ENCODE assay signal across 14 mouse cellular contexts in genomic region chr8:77717036-77717435, GRCm38 (mm10). TPM values are rescaled to one million over a fixed set of nuclear protein-coding genes. Genes with fewer than 3 reads are reported as not detected.
DNase-seq lines count a peak whose midpoint lies in the region; ATAC-seq and TF ChIP-seq lines count a peak whose summit lies in the region.
"Had no signal": no experiment of that assay in that cellular context is flagged by ENCODE, and none has a peak within 500 bp of the region (broad histone marks: within the 10 kb centered on the region; RNA-seq: fewer than 3 reads in every experiment).

No protein-coding gene starts in this region.

- H3K4me1 ChIP-seq in kidney, embryonic 16.5 days (ENCODE audit: insufficient read depth, low read length), result peaks cover 24% of the 10 kb centered on the region; the same call in 1 of the 2 replicates
- peaks cover 91% of the 10 kb centered on the region for H3K4me1 ChIP-seq in heart, embryonic 13.5 days
- H3K4me1 ChIP-seq in hindbrain, embryonic 13.5 days (replicated peaks), result no peaks in the 10 kb centered on the region
- H3K4me1 ChIP-seq: neural tube, embryonic 13.5 days had no signal

- peak; percentile 80 for ATAC-seq in kidney, embryonic 16.5 days (ENCODE audit: low FRiP score, low TSS enrichment)
- no peak for ATAC-seq in heart, embryonic 13.5 days (ENCODE audit: extremely low read depth, insufficient number of reproducible peaks, low FRiP score, low TSS enrichment)
- no peak for ATAC-seq in hindbrain, embryonic 13.5 days (ENCODE audit: low FRiP score)

- peak; percentile 27 to 58 for DNase-seq in adrenal gland, adult (ENCODE audit: inconsistent age in 2 of 2, low spot score in 1 of 2)
- DNase-seq in adrenal gland, postnatal 4 days (ENCODE audit: low spot score in 2 of 2), result no peak
- DNase-seq in kidney, adult 9 months, result no peak
- peak; percentile 61 for DNase-seq in lung, postnatal 10 days
- DNase-seq in left cerebral cortex, adult 2 months (ENCODE audit: extremely low spot score in 1 of 2, low spot score in 2 of 2), result no peak
- DNase-seq: adrenal gland, postnatal 25 days; cerebellum, postnatal 36 days; kidney, adult 18-20 months; thymus, adult 2 months had no signal

- no peaks in the 10 kb centered on the region for H3K9me3 ChIP-seq in kidney, embryonic 16.5 days (ENCODE audit: low read length)
- H3K9me3 ChIP-seq in heart, embryonic 13.5 days, result no peaks in the 10 kb centered on the region
- no peaks in the 10 kb centered on the region for H3K9me3 ChIP-seq in hindbrain, embryonic 13.5 days
- H3K9me3 ChIP-seq: neural tube, embryonic 13.5 days had no signal

- WGBS in kidney, embryonic 16.5 days, result 34% methylated on average over 2 of the region's 2 CpGs
- 21% methylated on average over 2 of the region's 2 CpGs for WGBS in heart, embryonic 13.5 days
- 48% methylated on average over 2 of the region's 2 CpGs for WGBS in hindbrain, embryonic 13.5 days

- intact Hi-C loops in left cerebral cortex, adult 2 months (cut with DNase I), result no loop called here

- 0 out of 2 replicates have a peak overlapping the region, but pooled peaks have one; percentile 10 for H3K27ac ChIP-seq in kidney, embryonic 16.5 days (ENCODE audit: low read length)
- peak overlapping the region; percentile 77 for H3K27ac ChIP-seq in heart, embryonic 13.5 days (replicated peaks)
- no peak overlapping the region for H3K27ac ChIP-seq in left cerebral cortex, adult 2 months
- no peak overlapping the region for H3K27ac ChIP-seq in hindbrain, embryonic 13.5 days
- H3K27ac ChIP-seq: macrophage; neural tube, embryonic 13.5 days had no signal

- H3K4me2 ChIP-seq in kidney, embryonic 16.5 days (replicated peaks; ENCODE audit: low read depth, low read length), result no peak overlapping the region
- H3K4me2 ChIP-seq in heart, embryonic 13.5 days, result peak overlapping the region; percentile 39
- no peak overlapping the region for H3K4me2 ChIP-seq in hindbrain, embryonic 13.5 days
- H3K4me2 ChIP-seq: neural tube, embryonic 13.5 days had no signal

- H3K9ac ChIP-seq in kidney, embryonic 16.5 days (replicated peaks; ENCODE audit: low read length), result no peak overlapping the region
- H3K9ac ChIP-seq in heart, embryonic 13.5 days, result peak overlapping the region; percentile 45
- no peak overlapping the region for H3K9ac ChIP-seq in hindbrain, embryonic 13.5 days
- H3K9ac ChIP-seq: neural tube, embryonic 13.5 days had no signal

- H3K4me3 ChIP-seq in kidney, embryonic 16.5 days (ENCODE audit: low read length), result no peak overlapping the region
- no peak overlapping the region for H3K4me3 ChIP-seq in heart, embryonic 13.5 days
- H3K4me3 ChIP-seq in left cerebral cortex, adult 2 months, result no peak overlapping the region
- no peak overlapping the region for H3K4me3 ChIP-seq in hindbrain, embryonic 13.5 days
- H3K4me3 ChIP-seq: neural tube, embryonic 13.5 days had no signal

- no peaks in the 10 kb centered on the region for H3K27me3 ChIP-seq in kidney, embryonic 16.5 days (ENCODE audit: insufficient read depth, low read length)
- no peaks in the 10 kb centered on the region for H3K27me3 ChIP-seq in heart, embryonic 13.5 days (replicated peaks)
- H3K27me3 ChIP-seq in hindbrain, embryonic 13.5 days, result no peaks in the 10 kb centered on the region
- H3K27me3 ChIP-seq: neural tube, embryonic 13.5 days had no signal

- H3K36me3 ChIP-seq in kidney, embryonic 16.5 days (ENCODE audit: insufficient read depth, low read length), result peaks cover 9% of the 10 kb centered on the region; the same call in 1 of the 2 replicates
- H3K36me3 ChIP-seq in heart, embryonic 13.5 days, result peaks cover 29% of the 10 kb centered on the region
- no peaks in the 10 kb centered on the region for H3K36me3 ChIP-seq in hindbrain, embryonic 13.5 days
- H3K36me3 ChIP-seq: neural tube, embryonic 13.5 days had no signal

- TF ChIP-seq CTCF in left cerebral cortex, adult 2 months (IDR thresholded peaks at IDR 0.05), result no peak

RNA-seq across cellular contexts. Expression of gene Ednra, which starts 7.2 kb away (rescaled TPM):
- 10 to 100 TPM; 34.8 to 38.0 TPM for total RNA-seq in adrenal gland, postnatal 4 days (2021)
- polyA plus RNA-seq in kidney, embryonic 16.5 days (2015; fragmentation: Nextera tagmentation; extraction: Ambion mirVana), result 28.6 and 32.4 TPM in 2 replicates
- 38.2 and 42.8 TPM in 2 replicates for polyA plus RNA-seq in heart, embryonic 13.5 days (2015; fragmentation: Nextera tagmentation; extraction: Ambion mirVana)
- 1 to 10 TPM; 2.8 to 3.5 TPM for total RNA-seq in left cerebral cortex, adult 2 months (2021)
- polyA plus RNA-seq in hindbrain, embryonic 13.5 days (2015; fragmentation: Nextera tagmentation; extraction: Ambion mirVana), result 7.2 and 8.1 TPM in 2 replicates
- polyA plus RNA-seq: macrophage had no signal

Comparison
In these comparisons a context has a peak if more than half of its experiments do, and no peak if none do; other contexts are left out.
1. DNase-seq: peak in adrenal gland, adult (2 of 2) and lung, postnatal 10 days (single experiment); none in adrenal gland, postnatal 4 days (0 of 2), kidney, adult 9 months (single experiment) and left cerebral cortex, adult 2 months (0 of 2).
2. H3K27ac ChIP-seq: peak in kidney, embryonic 16.5 days (single experiment) and heart, embryonic 13.5 days (single experiment); none in left cerebral cortex, adult 2 months (single experiment) and hindbrain, embryonic 13.5 days (single experiment).